Mouse (Mus musculus): Measurements from ENCODE around the gene 4930578C19Rik. TPM values are rescaled to one million over a fixed set of nuclear protein-coding genes. Genes with fewer than 3 reads are reported as not detected.
"Not testable (repeated sequence)": the region's sequence is repeated elsewhere in the genome, so short reads cannot be mapped to it uniquely, and the experiment has no call there.

Gene 4930578C19Rik
- polyA plus RNA-seq (2012; ENCODE audit: insufficient read depth, insufficient read length, missing spikeins), result 1.9 and 2.1 TPM in 2 replicates

DNA sequence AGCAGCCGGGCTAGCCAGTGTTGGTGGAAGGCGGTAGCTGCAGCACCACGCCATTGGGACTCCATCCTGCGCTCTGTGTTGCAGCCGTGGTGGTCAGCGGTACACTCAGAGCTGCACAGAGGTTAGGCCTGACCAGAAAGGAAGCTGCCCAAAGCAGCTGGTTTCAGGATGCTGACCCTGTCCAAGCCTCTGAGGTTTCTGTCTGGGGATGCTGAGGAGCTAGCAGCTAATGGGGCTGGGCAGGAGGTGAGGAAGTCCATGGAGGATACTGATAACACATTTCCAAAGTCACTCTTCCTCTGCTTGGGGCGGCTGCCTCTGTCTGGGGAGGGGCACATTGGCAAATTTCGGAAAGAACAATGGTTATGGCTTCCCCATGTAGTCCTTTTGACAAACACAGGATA, at the start of gene 4930578C19Rik:
TSS of gene 4930578C19Rik (minus strand) at position 200 of the 404 bp plus-strand sequence.
- H3K4me3 ChIP-seq (ENCODE audit: insufficient read depth, low read depth, low read length), result peak within 1 kb of the TSS; percentile 68
- no peaks in the 10 kb centered on the region for H3K4me1 ChIP-seq (ENCODE audit: control insufficient read depth, insufficient read depth, insufficient read length, low read length)
- peak within 1 kb of the TSS; percentile 95 for H3K27ac ChIP-seq (replicated peaks; ENCODE audit: low read depth, low read length)

DNA sequence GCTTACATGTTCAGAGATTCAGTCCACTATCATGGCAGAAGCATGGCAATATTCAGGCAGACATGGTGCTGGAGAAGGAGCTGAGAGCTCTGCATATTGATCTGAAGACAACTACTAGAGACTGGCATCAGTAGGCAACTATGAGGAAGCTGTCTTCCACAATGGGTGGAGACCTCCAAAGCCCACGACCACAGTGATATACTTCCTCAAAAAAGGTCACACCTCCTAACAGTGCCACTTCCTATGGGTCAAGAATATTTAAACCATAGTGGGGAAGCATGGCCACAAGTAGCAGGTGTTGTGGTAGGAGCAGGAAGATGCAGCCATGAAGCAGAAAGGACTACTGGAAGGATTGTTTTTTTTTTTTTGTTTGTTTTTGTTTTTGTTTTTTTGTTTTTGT, 6.5 kb upstream of the 4930578C19Rik start:
- Histone ChIP-seq H3K4me3 (ENCODE audit: insufficient read depth, low read depth, low read length) (no peak overlapping the region), H3K4me1 (ENCODE audit: control insufficient read depth, insufficient read depth, insufficient read length, low read length) (no peaks in the 10 kb centered on the region), H3K27ac (replicated peaks; ENCODE audit: low read depth, low read length) (no peak overlapping the region)

DNA sequence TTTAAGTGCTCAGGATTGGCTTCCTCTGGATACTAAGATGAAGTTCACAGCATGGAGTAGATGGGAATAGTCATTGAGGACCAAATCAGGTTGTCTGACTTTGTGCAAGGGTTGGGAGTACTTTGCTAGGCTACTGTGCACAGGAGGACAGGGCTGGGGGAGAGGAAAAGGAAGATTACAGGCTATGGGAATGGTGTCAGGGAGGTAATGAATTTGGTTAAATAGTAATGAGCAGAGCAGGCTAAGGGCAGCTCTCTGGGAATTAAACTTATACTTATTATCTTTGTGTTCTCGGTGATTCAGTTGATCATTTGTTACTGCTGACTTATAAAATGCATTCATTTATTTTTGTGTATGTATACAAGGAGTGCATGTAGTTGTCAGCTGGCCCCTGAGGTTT, 1.7 kb upstream of the 4930578C19Rik start:
- Histone ChIP-seq H3K4me1 (ENCODE audit: control insufficient read depth, insufficient read depth, insufficient read length, low read length) (no peaks in the 10 kb centered on the region), H3K4me3 (ENCODE audit: insufficient read depth, low read depth, low read length) (no peak overlapping the region), H3K27ac (replicated peaks; ENCODE audit: low read depth, low read length) (no peak overlapping the region)

DNA sequence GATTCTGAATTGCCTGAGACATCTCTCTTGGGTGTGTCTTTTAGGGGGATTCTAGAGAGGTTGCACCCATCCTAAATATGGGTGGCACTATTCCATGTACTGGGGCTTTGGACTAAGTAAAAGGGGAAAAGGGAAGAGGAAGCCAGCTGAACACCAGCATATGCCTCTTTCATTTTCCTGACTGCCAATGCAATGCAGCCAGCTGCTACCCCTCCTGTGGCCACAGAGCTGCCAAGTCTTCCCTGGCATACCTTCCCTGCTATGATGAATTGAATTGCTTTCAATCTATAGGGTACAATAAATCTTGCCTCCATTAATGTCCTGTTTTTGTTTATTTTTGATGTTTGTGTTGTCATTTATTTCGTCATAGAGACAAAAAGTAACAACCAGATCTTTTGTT, 9.6 kb downstream of the 4930578C19Rik start:
- H3K27ac ChIP-seq (replicated peaks; ENCODE audit: low read depth, low read length), result no peak overlapping the region
- no peaks in the 10 kb centered on the region for H3K4me1 ChIP-seq (ENCODE audit: control insufficient read depth, insufficient read depth, insufficient read length, low read length)
- H3K4me3 ChIP-seq (ENCODE audit: insufficient read depth, low read depth, low read length), result no peak overlapping the region

DNA sequence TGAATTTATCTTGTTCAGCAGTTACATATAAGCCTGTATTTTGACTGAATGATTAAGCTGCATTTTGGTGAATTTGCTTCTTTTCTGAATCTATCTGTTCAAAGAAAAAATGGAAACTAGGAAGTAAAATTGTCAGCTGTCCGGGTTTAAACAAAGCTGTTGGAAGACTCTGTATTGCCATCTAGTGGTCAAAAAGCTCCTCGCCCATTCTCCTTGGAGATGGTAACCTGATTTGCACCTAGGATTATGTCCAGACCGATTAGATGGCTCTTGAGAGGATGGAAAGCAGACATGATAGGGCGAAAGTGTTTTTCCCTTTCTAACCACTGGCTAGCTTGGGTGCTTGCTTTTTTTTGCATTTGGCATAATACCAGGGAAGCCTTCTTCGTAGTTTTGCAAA, 19.1 kb downstream of the 4930578C19Rik start:
- H3K27ac ChIP-seq (replicated peaks; ENCODE audit: low read depth, low read length), result no peak overlapping the region
- no peak overlapping the region for H3K4me3 ChIP-seq (ENCODE audit: insufficient read depth, low read depth, low read length)
- H3K4me1 ChIP-seq (ENCODE audit: control insufficient read depth, insufficient read depth, insufficient read length, low read length), result no peaks in the 10 kb centered on the region

DNA sequence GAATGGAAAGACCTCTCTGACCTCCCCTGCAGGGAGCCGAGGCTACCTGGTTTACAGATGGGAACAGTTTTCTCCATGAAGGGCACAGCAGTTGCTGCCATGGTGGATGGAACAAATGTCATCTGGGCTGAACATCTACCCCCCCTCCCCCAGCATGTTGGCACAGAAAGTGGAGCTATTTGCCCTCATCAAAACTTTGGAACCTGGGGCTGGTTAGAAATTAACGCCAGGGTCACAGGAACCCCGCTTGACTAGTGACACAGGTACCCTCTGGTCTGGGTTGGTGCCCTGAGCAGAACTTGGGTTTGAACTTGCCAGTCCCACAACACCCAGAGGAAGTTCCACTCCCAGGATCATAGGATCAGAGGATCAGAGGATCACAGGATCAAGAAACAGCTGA, 35.7 kb downstream of the 4930578C19Rik start:
- H3K4me1 ChIP-seq (ENCODE audit: control insufficient read depth, insufficient read depth, insufficient read length, low read length), result no peaks in the 10 kb centered on the region
- H3K4me3 ChIP-seq (ENCODE audit: insufficient read depth, low read depth, low read length), result no peak overlapping the region
- H3K27ac ChIP-seq (replicated peaks; ENCODE audit: low read depth, low read length), result no peak overlapping the region

DNA sequence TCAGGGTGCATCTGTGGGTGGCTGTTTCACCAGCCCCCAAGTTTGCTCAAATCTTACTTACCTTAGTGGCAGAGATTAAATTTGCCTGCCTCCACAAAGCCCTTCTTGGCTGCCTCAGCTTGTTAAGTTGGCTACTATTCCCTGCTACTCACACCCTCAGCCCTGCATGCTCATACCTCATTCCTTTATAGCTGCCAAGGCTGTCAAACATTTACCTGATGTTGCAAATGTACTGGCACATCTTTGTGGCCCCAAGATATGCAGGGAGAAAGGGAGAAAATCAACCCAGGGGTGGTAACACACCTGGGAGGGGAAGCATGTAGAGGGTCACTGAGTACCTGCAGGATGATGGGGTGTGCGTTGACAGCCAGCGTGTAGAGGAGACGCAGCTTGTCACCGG, 38.0 kb downstream of the 4930578C19Rik start:
- Histone ChIP-seq H3K4me3 (ENCODE audit: insufficient read depth, low read depth, low read length) (no peak overlapping the region), H3K4me1 (ENCODE audit: control insufficient read depth, insufficient read depth, insufficient read length, low read length) (no peaks in the 10 kb centered on the region), H3K27ac (replicated peaks; ENCODE audit: low read depth, low read length) (no peak overlapping the region)

DNA sequence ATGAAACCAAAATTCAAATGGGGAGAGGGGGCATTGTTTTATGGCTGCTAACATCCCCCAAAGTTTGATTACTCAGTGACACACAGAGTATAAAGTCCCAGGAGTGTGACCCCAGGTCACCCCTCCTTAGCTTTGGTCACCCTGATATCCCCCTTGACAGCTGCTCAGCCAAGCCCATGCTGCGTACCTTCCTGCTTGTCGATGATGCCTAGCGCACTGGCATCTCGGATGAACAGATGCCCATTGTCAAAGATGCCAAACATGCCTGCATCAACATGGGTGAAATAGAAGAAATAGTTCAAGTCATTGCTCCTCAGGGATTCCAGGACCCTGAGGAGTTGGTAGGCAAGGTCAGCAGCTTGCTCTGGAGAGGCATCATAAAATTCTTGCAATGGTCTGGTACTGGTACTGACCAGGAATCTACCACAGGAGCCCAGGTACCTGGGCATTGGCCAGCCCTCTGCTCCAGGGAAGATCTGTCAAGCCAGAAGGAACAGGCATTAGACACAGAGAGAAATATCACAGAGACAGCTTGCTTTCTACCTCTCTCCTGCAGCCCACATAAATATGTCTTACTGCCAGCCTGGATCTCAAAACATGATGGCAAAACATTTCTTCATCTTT, 40.9 kb downstream of the 4930578C19Rik start:
- H3K27ac ChIP-seq (replicated peaks; ENCODE audit: low read depth, low read length), result no peak overlapping the region
- no peak overlapping the region for H3K4me3 ChIP-seq (ENCODE audit: insufficient read depth, low read depth, low read length)

DNA sequence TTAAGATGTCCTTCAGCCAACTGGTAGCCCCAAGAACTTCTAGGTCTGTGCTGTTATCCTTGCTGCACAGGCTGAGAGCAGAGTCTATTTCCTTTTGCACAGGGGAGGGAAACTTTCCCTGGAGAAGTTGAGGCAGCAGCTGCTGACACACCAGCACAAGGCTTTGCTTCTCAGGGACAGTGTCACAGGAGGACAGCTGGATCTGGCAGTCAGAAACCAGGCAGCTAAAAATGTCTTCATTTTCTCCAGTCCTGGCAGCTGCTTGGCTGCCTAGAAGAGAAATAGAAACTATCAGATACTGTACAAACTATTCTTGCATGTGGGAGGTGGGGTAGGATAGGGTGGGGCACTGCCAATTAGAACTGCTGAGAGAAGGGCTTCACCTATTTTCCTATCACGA, 42.2 kb downstream of the 4930578C19Rik start:
- H3K4me3 ChIP-seq (ENCODE audit: insufficient read depth, low read depth, low read length), result no peak overlapping the region
- no peaks in the 10 kb centered on the region for H3K4me1 ChIP-seq (ENCODE audit: control insufficient read depth, insufficient read depth, insufficient read length, low read length)

More for the DNA sequence above, 40.9 kb downstream of the 4930578C19Rik start:
- no peaks in the 10 kb centered on the region for H3K4me1 ChIP-seq (ENCODE audit: control insufficient read depth, insufficient read depth, insufficient read length, low read length)

DNA sequence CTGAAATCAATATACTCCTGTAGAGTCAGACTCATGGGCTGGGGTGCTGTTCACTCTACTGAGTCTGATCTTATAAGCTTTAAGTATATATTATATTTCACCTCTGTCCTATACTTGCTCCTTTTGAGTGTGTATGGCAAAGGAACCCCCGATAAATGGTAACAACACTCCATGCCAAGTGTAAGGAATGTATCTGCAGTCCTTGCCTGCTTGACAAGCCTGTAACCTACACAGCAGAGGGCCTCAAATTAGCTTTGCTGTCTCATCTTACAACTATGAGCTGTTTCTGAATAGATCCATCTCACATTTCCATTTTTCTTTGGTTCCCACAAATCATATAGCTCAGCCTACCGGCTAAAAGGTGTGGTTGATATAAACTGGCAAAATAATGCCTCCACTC, 46.6 kb downstream of the 4930578C19Rik start:
- H3K4me1 ChIP-seq (ENCODE audit: control insufficient read depth, insufficient read depth, insufficient read length, low read length), result no peaks in the 10 kb centered on the region
- H3K4me3 ChIP-seq (ENCODE audit: insufficient read depth, low read depth, low read length), result no peak overlapping the region
- H3K27ac ChIP-seq (replicated peaks; ENCODE audit: low read depth, low read length), result no peak overlapping the region

More for the DNA sequence above, 42.2 kb downstream of the 4930578C19Rik start:
- no peak overlapping the region for H3K27ac ChIP-seq (replicated peaks; ENCODE audit: low read depth, low read length)

DNA sequence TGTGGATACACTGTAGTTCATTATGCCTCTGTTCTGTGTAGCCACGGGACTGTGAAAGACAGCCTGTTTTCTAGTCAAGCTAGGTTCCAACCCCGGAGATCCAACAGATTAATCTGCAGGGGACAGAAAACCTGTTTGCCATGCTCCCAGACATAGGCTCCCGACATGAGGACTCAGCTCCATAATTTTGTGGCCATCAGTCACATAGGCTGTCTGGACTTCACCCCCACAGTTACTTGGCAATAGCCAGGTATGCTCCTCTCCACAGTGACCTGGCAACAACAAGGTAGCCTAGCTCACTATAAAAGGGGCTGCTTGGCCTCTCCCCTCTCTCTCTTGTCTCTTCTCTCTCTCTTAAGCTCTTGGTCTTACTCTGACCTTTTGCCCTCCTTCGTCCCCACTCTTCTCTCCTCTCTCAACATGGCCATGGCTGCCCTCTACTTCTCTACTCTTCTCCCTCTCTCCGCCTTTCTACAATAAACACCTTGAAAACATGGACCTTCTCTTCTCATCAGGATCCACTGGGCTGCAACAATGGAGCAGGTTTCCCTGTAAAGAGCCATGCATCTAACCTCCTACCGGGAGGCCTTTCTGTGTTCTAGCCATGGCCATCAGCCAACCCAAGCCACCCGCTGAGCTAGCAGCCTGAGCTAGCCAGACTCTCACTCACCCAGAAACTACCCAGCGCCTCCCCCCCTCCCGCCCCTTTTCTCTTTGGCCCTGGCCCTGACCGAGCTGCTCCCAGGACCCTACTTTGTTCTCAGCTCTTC, 49.9 kb downstream of the 4930578C19Rik start:
- Histone ChIP-seq H3K4me3 (ENCODE audit: insufficient read depth, low read depth, low read length) (no peak overlapping the region), H3K4me1 (ENCODE audit: control insufficient read depth, insufficient read depth, insufficient read length, low read length) (no peaks in the 10 kb centered on the region), H3K27ac (replicated peaks; ENCODE audit: low read depth, low read length) (no peak overlapping the region)

DNA sequence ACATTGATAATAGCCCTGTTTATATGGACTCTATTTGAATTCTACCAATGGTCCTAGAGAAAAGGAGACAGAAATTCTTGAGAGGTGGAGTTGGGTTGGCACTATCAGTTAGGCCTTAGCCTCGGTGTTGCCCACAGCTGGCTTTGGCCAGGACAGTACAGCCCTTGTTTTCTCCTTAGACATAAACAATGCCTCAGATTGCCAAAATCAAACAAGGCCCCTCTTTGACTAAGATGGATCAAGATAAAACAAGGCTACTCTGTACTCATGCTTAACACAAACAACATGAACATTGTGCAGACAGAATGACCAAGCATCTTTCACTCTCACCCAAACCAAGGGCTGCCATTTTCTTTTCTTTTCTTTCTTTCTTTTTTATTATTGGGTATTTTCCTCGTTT, 51.6 kb downstream of the 4930578C19Rik start:
- Histone ChIP-seq H3K4me1 (ENCODE audit: control insufficient read depth, insufficient read depth, insufficient read length, low read length) (no peaks in the 10 kb centered on the region), H3K4me3 (ENCODE audit: insufficient read depth, low read depth, low read length) (no peak overlapping the region), H3K27ac (replicated peaks; ENCODE audit: low read depth, low read length) (no peak overlapping the region)

DNA sequence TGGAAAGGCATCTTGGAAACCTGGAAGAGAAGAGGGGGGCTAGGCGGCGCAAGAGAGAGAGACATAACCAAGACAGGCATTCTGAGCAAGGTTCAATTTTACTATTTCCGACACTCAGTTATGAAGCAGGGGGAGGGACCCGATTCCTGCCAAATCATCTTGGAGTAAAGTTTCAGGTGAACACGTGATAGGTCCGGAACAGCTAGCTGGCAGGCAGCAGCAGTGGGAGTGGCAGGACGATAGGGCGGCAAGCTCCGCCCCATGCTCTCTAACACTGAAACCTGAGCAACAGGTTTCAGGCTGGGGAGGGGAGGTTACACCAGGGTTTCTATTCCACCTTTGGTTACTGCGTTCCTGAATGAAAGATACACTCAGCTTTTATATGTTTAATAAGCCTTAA, 58.9 kb downstream of the 4930578C19Rik start:
- Histone ChIP-seq H3K4me3 (ENCODE audit: insufficient read depth, low read depth, low read length) (no peak overlapping the region), H3K4me1 (ENCODE audit: control insufficient read depth, insufficient read depth, insufficient read length, low read length) (no peaks in the 10 kb centered on the region), H3K27ac (replicated peaks; ENCODE audit: low read depth, low read length) (no peak overlapping the region)

DNA sequence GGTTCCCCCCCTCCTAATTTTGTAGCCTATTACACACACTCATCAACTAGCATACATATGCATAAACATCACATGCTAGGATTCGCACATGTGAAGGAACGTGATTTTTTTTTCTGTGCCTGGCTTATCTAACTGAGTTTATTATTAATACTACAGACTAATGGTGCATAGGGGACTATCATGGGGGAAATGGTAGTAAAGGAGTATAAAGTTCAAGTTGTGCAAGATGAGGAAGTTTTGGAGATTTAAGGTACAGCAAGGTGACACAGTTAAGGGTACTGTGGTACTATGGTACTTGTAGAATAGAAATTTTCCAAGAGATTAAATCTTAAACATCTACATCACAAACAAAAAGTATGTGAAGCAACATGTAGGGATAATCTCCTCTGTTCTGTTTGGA, 64.5 kb downstream of the 4930578C19Rik start:
- Histone ChIP-seq H3K4me1 (ENCODE audit: control insufficient read depth, insufficient read depth, insufficient read length, low read length) (no peaks in the 10 kb centered on the region), H3K4me3 (ENCODE audit: insufficient read depth, low read depth, low read length) (no peak overlapping the region), H3K27ac (replicated peaks; ENCODE audit: low read depth, low read length) (no peak overlapping the region)

DNA sequence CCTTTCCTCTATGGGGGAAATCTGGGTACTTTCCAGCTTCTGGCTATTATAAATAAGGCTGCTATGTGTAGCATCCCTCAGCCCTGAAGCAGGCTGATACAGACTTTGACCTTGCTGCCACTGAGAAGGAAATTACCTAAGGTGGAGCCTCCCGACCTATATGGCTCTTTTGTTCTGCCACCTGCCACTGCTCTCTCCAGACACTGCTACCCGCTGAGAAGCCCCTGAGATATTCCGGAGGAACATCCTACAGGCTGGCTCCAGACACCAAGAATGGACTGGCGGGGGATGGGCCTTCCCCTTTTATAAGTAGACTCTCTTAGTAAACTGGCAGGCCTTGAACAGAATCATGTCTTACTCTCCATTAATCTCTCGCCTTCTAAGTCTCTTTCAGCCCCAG, 77.0 kb downstream of the 4930578C19Rik start:
- not testable (repeated sequence) for H3K4me1 ChIP-seq (ENCODE audit: control insufficient read depth, insufficient read depth, insufficient read length, low read length); H3K27ac ChIP-seq (replicated peaks; ENCODE audit: low read depth, low read length); H3K4me3 ChIP-seq (ENCODE audit: insufficient read depth, low read depth, low read length)
